Mouse (Mus musculus): ENCODE data around the gene Vmn1r62.
"Not testable (repeated sequence)": the region's sequence is repeated elsewhere in the genome, so short reads cannot be mapped to it uniquely, and the experiment has no call there.

Gene Vmn1r62

DNA sequence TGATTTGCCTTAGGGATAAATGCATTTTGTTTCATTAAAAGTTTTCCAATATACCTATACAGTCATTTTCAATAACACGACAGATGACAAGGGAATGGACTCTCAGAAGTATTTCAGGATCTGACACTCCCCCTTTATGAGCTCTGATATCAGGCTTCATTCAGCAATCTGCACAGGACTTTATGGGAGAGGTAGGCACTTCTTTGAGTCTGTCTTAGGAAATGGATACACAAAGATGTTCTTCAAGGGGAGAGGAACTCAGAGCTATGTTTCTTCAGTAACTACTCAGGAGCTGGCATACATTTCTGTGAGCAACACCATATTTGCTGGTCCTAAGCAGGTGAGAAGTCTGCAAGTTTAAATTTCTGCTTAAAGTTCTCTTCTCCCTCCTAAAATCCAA is at the start of gene Vmn1r62:
TSS of gene Vmn1r62 (plus strand) at position 301 of the 400 bp plus-strand sequence.
- DNase-seq, result not testable (repeated sequence)

All from thymus, postnatal 4 days (tissue).